Mouse (Mus musculus): Measurements from ENCODE around the gene Fsd1l. TPM values are rescaled to one million over a fixed set of nuclear protein-coding genes. Genes with fewer than 3 reads are reported as not detected.

The Fsd1l gene
- total and polyA plus RNA-seq, 3 experiments: 0.25 to 0.39 (median 0.26) TPM

DNA sequence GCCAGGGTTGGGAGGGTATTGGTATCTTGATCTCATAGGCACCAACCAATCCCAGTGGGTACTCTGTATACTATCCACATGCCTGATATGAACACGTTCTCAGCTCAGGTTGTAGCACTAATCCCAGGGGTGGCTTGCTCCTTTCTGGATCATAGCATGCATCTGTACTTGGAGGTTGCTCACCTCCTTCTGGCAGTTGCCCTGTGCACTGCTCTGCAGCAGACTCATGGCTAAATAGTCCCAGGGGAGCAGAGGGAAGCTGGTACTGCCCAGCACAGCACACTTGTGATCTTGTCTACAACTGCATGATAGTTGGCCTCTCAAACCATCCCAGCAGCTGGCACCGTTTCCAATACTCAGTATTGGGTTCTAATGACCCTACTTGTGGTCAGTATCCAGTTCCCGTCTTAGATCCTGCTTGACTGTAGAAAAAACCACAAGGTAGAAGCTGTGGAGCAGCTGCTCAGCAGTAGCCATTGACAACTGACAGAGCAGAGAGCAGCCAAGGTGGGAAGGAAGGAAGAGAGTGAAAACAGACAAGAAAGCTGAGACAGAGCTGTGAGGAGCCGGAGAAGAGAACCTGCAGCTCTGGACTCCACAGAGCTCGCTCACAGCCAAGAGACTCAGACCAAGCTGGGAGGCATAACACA is 16.6 kb upstream of the Fsd1l start:
- H3K4me1 ChIP-seq (ENCODE audit: control insufficient read depth in 1 of 2, insufficient read depth in 2 of 2): no peaks in the 10 kb centered on the region
- no peaks in the 10 kb centered on the region for H3K36me3 ChIP-seq (replicated peaks in 1 of 2; ENCODE audit: control insufficient read depth in 1 of 2, insufficient read depth in 1 of 2, low read length in 1 of 2)
- H3K9me3 ChIP-seq (replicated peaks; ENCODE audit: low read length): no peaks in the 10 kb centered on the region
- in situ Hi-C loops (cut with MboI; ENCODE audit: low pct_ligation_motif_present, low pct_unique_long_range_greater_than_20kb, low sequenced_read_pairs) (no loop called here), dilution Hi-C loops (cut with MboI; ENCODE audit: extremely low pct_ligation_motif_present, extremely low pct_unique_long_range_greater_than_20kb, low sequenced_read_pairs) (no loop called here)
- H3K27ac ChIP-seq (ENCODE audit: insufficient read depth, low read depth): no peak overlapping the region
- H3K4me2 ChIP-seq (ENCODE audit: insufficient read depth, low read depth, poor library complexity, severe bottlenecking): no peak overlapping the region
- H3K79me2 ChIP-seq (replicated peaks; ENCODE audit: control insufficient read depth, extremely low read depth, insufficient read depth, poor library complexity, severe bottlenecking): no peaks in the 10 kb centered on the region
- H3K27me3 ChIP-seq (replicated peaks): no peaks in the 10 kb centered on the region
- TF ChIP-seq NELFE (IDR thresholded peaks at IDR 0.05; ENCODE audit: low read depth, low read length) (no peak), GABPA (IDR thresholded peaks at IDR 0.05; ENCODE audit: insufficient replicate concordance, low read depth, low read length) (no peak), NRF1 (IDR thresholded peaks at IDR 0.05; ENCODE audit: low read depth, low read length) (no peak), MAFK (IDR thresholded peaks at IDR 0.05; ENCODE audit: insufficient replicate concordance, low read length) (no peak), ZNF384 (IDR thresholded peaks at IDR 0.05; ENCODE audit: low read depth, low read length) (no peak), MEF2A (IDR thresholded peaks at IDR 0.05; ENCODE audit: borderline replicate concordance, low read depth, low read length) (no peak), KAT2A (IDR thresholded peaks at IDR 0.05; ENCODE audit: insufficient replicate concordance, low read length) (no peak), RAD21 (IDR thresholded peaks at IDR 0.05; ENCODE audit: low read depth, low read length) (no peak), SIN3A (IDR thresholded peaks at IDR 0.05; ENCODE audit: low read length) (no peak), TBP (conservative IDR thresholded peaks at IDR 0.05; ENCODE audit: low read depth, low read length) (no peak), IRF4 (IDR thresholded peaks at IDR 0.05; ENCODE audit: low read depth, low read length) (no peak), RCOR1 (conservative IDR thresholded peaks at IDR 0.05; ENCODE audit: low read depth, low read length) (no peak), MAX (IDR thresholded peaks at IDR 0.05; ENCODE audit: low read length) (no peak), ETS1 (conservative IDR thresholded peaks at IDR 0.05; ENCODE audit: low read depth, low read length) (no peak), SMC3 (IDR thresholded peaks at IDR 0.05; ENCODE audit: low read depth, low read length) (no peak), BHLHE40 (IDR thresholded peaks at IDR 0.05; ENCODE audit: low read depth, low read length) (no peak), MYC (IDR thresholded peaks at IDR 0.05; ENCODE audit: low read depth, low read length) (no peak), CHD1 (IDR thresholded peaks at IDR 0.05; ENCODE audit: low read depth, low read length) (no peak)
- H3K4me3 ChIP-seq (replicated peaks in 1 of 3; ENCODE audit: low read depth in 2 of 3, low read length in 2 of 3, poor library complexity in 1 of 3): no peak overlapping the region
- no peak overlapping the region for H3K9ac ChIP-seq (ENCODE audit: insufficient read depth, low read depth)
- no peak for DNase-seq (ENCODE audit: extremely low read depth)

DNA sequence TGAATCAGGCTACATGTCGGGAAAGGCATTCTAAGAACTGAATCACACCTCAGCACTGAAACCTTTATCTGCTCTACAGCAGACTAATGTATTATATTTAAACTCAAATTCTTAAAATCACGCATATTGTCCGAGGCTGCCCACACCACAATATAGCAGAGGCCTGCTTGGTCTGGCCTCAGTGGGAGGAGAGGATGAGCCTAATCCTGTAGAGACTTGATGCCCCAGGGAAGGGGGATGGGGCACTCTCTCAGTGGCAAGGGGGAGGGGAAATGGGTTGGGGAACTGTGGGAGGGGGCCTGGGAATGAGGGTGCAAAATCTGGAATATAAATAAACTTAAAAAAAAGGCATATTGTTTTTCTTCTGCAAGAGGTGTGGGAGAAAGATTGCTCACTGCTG is 13.3 kb upstream of the Fsd1l start:
- H3K27ac ChIP-seq (ENCODE audit: insufficient read depth, low read depth): no peak overlapping the region
- dilution Hi-C loops (cut with MboI; ENCODE audit: extremely low pct_ligation_motif_present, extremely low pct_unique_long_range_greater_than_20kb, low sequenced_read_pairs): no loop called here
- H3K4me1 ChIP-seq (ENCODE audit: control insufficient read depth in 1 of 2, insufficient read depth in 2 of 2): peaks cover 7 to 15% of the 10 kb centered on the region in 2 experiments
- DNase-seq (ENCODE audit: extremely low read depth): no peak
- H3K4me3 ChIP-seq (replicated peaks in 1 of 3; ENCODE audit: low read depth in 2 of 3, low read length in 2 of 3, poor library complexity in 1 of 3): no peak overlapping the region
- H3K9me3 ChIP-seq (replicated peaks; ENCODE audit: low read length): no peaks in the 10 kb centered on the region
- no peak overlapping the region for H3K9ac ChIP-seq (ENCODE audit: insufficient read depth, low read depth)
- TF ChIP-seq EP300 (IDR thresholded peaks at IDR 0.05; ENCODE audit: low read length): no peak
- no peak for TF ChIP-seq CTCF (conservative IDR thresholded peaks at IDR 0.05 in 1 of 2, IDR thresholded peaks at IDR 0.05 in 1 of 2; ENCODE audit: low read depth in 2 of 2, low read length in 2 of 2)
- no peak for TF ChIP-seq SIN3A (IDR thresholded peaks at IDR 0.05; ENCODE audit: low read length)
- no peak for TF ChIP-seq JUN (IDR thresholded peaks at IDR 0.05; ENCODE audit: insufficient read depth, low read depth, low read length)
- no peak for TF ChIP-seq MAX (IDR thresholded peaks at IDR 0.05; ENCODE audit: low read length)
- H3K79me2 ChIP-seq (replicated peaks; ENCODE audit: control insufficient read depth, extremely low read depth, insufficient read depth, poor library complexity, severe bottlenecking): no peaks in the 10 kb centered on the region
- H3K27me3 ChIP-seq (replicated peaks): no peaks in the 10 kb centered on the region
- no peak overlapping the region for H3K4me2 ChIP-seq (ENCODE audit: insufficient read depth, low read depth, poor library complexity, severe bottlenecking)
- H3K36me3 ChIP-seq (replicated peaks in 1 of 2; ENCODE audit: control insufficient read depth in 1 of 2, insufficient read depth in 1 of 2, low read length in 1 of 2): no peaks in the 10 kb centered on the region
- in situ Hi-C loops (cut with MboI; ENCODE audit: low pct_ligation_motif_present, low pct_unique_long_range_greater_than_20kb, low sequenced_read_pairs): no loop called here

Measured in CH12.LX (cell line).